Mouse (Mus musculus) heart, embryonic 13.5 days (tissue): ENCODE data around the gene Kptn. TPM values are rescaled to one million over a fixed set of nuclear protein-coding genes. Genes with fewer than 3 reads are reported as not detected.

ENCODE experiments used
- ATAC-seq: fragments of 200-750 bp; cut with Nextera tagmentation; 2 replicates; pipeline ENCODE4 v1.8.0; 2017; ENCODE audit warnings: moderate TSS enrichment; ENCODE audit not compliant: insufficient number of reproducible peaks, low FRiP score, low TSS enrichment; ENCODE audit errors: extremely low read depth
- H3K27ac ChIP-seq: fragments of 300-500 bp; sonication (generic); replicated peaks from 2 replicates; pipeline ENCODE4 v1.5.1; 2015; ENCODE audit warnings: moderate library complexity, mild to moderate bottlenecking, inconsistent platforms
- H3K27me3 ChIP-seq: fragments of 300-500 bp; sonication (generic); replicated peaks from 2 replicates; pipeline ENCODE4 v1.6.1; 2015; ENCODE audit warnings: mild to moderate bottlenecking, inconsistent platforms
- H3K36me3 ChIP-seq: fragments of 300-500 bp; sonication (generic); 2 replicates; pipeline ENCODE4 v1.6.1; 2015; ENCODE audit warnings: mild to moderate bottlenecking, inconsistent platforms
- H3K4me1 ChIP-seq: fragments of 300-500 bp; sonication (generic); 2 replicates; pipeline ENCODE4 v1.6.1; 2015; ENCODE audit warnings: inconsistent platforms
- H3K4me2 ChIP-seq: fragments of 300-500 bp; sonication (generic); 2 replicates; pipeline ENCODE4 v1.6.1; 2015; ENCODE audit warnings: inconsistent platforms, mild to moderate bottlenecking, moderate library complexity
- H3K4me3 ChIP-seq: fragments of 300-500 bp; sonication (generic); 2 replicates; pipeline ENCODE4 v1.5.1; 2015; ENCODE audit warnings: moderate library complexity, mild to moderate bottlenecking, inconsistent platforms
- H3K9ac ChIP-seq: fragments of 300-500 bp; sonication (generic); 2 replicates; pipeline ENCODE4 v1.6.1; 2015; ENCODE audit warnings: inconsistent platforms, mild to moderate bottlenecking, moderate library complexity
- H3K9me3 ChIP-seq: fragments of 300-500 bp; sonication (generic); 2 replicates; pipeline ENCODE4 v1.6.1; 2016; ENCODE audit warnings: inconsistent platforms
- WGBS: fragments of 180-500 bp; shearing (Covaris S2); methylation state at CpG from one replicate; pipeline ENCODE4 v1.1.7; 2015; ENCODE audit warnings: mixed read lengths; 5-methylcytosine and 5-hydroxymethylcytosine counted together
- polyA plus RNA-seq: library from polyadenylated mRNA; unstranded; fragments of >200 nt; fragmentation: Nextera tagmentation; extraction: Ambion mirVana; gene quantifications from 2 replicates; pipeline ENCODE4 v1.2.1, GENCODE M21; 2015

Kptn gene
- polyA plus RNA-seq, 1 experiment from 2014 or later: 31.8 TPM

DNA sequence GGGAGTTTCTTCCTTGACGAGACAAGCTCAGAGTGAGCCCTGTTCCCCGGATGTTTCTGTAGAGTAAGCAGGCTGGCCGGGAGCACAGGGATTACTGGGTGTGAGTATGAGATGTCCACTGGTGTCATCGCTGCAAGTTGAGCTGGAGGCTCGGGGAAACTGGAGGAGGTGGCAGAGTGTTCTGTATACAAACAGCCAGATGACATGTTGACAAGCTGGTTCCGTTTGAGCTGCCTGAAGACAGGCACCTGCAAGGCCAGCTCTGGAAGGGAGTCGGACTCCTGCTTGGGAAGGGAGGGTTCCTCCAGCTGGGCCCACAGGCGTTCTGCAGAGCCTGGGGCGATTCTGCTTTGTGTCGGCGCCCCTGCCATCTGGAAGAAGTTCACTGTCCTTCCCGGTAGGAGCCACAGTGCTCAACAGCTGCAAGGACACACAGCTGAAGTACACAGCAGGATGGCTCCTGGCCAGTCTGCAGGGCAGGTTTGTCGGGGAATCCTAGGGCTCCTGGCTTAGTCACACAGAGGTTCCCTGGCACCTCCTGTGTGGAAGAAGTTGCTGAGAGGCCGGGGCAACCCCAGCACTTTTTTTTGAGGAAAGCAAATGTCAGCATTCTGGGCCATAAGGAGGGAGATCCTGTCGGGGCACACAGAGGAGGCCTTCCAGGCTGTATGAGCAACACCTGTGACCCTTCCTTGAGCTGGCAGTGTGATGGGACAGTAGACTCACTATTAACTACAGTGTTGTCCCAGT is 17.8 kb upstream of the Kptn start:
- peaks cover 51% of the 10 kb centered on the region for H3K36me3 ChIP-seq
- no peak overlapping the region for H3K4me2 ChIP-seq
- H3K27ac ChIP-seq: no peak overlapping the region
- 76% methylated on average over 15 of the region's 15 CpGs for WGBS
- no peaks in the 10 kb centered on the region for H3K27me3 ChIP-seq
- no peaks in the 10 kb centered on the region for H3K9me3 ChIP-seq
- no peak for ATAC-seq
- 0 out of 2 replicates have a peak overlapping the region, but pooled peaks have one; percentile 6 for H3K9ac ChIP-seq
- H3K4me3 ChIP-seq: no peak overlapping the region
- peaks cover 43% of the 10 kb centered on the region for H3K4me1 ChIP-seq

DNA sequence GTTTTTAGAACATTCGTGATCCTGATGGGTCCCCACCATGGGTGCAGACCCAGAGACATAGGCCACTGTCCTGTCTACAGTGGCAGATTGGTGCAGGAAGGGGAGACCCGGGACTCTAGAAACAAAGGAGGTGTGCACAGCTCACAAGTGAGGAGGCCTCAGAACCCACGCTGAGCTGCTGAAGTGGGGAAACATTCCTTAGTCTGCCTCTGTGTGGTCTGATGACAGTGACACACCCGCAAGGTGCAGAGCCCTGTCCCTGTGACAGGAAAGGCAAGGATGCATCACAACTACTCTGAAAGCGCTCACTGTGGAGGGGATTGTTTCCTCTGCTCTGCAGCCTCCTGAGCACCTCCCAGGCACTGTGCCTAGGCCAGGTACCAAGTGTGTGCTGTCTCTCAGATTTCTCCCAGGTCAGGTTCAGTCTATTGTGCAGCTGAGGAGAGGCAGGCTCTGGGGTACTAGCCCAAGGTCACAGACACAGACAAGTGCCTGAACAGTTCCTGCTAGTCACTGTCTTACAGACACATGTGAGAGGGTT is 16.9 kb upstream of the Kptn start:
- no peak overlapping the region for H3K4me3 ChIP-seq
- H3K36me3 ChIP-seq: peaks cover 60% of the 10 kb centered on the region
- H3K27me3 ChIP-seq: no peaks in the 10 kb centered on the region
- no peak overlapping the region for H3K4me2 ChIP-seq
- H3K4me1 ChIP-seq: peaks cover 40% of the 10 kb centered on the region
- no peak overlapping the region for H3K27ac ChIP-seq
- 89% methylated on average over 5 of the region's 5 CpGs for WGBS
- H3K9ac ChIP-seq: peak overlapping the region; percentile 21
- no peaks in the 10 kb centered on the region for H3K9me3 ChIP-seq
- ATAC-seq: no peak

DNA sequence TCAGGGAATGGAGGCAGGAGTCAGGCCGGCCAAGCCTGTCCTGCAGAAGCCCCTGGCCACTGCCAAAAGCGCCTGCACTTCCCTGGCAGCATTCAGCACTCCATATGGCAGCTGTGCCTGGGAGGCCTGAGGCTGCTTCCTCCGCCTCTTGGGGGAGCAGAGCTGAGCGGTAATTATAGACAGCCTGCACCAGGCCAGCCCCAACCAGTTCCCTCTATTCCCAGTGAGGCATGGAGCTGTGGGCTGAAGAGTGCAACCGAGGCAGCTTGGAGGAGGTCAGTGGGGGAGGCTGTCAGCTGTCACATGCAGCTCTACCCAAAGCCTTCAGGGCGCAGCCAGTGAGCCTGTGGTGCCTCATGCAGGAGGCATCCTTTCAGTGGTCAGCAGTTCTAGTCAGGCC is 15.9 kb upstream of the Kptn start:
- Histone ChIP-seq H3K9me3 (no peaks in the 10 kb centered on the region), H3K4me1 (peaks cover 40% of the 10 kb centered on the region), H3K27ac (no peak overlapping the region), H3K36me3 (peaks cover 70% of the 10 kb centered on the region), H3K4me2 (no peak overlapping the region), H3K4me3 (no peak overlapping the region), H3K27me3 (no peaks in the 10 kb centered on the region), H3K9ac (peak overlapping the region; percentile 33; the same call in 1 of the 2 replicates)
- ATAC-seq: no peak
- WGBS: 65% methylated on average over 6 of the region's 6 CpGs

DNA sequence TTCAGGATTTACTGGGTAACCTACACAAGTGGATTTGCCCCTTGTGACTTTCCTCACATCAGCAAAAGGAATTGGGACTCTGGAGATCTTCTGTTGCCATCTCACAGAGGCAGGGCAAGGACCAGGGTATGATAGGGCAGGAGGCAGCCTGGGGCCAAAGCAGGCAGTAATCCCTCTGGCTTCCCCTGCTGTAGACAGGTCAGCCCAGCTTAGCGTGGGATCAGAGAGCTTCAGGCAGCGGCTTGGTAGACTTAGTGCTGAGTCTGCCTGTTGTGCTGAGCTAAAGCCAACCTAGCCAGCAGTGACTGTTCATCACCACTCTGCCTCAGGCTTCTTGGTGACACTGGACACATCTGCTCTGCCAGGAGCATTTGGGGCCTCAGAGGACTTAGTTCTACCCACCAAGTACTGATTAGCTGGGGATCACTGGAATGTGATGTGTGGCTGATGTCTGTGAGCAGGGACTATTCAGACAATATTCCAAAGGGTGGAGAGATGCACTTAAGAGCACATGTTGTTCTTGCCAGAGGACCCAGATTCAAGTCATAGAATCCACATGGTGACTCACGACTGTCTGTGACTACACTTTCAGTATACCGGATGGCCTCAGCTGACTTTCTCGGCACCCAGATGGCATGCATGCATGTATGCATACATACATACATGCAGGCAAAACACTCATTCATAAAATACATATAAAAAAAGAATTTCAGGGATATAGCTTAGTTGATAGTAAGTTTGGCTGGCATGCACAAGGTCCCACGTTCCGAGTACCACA is 14.9 kb upstream of the Kptn start:
- Histone ChIP-seq H3K27me3 (no peaks in the 10 kb centered on the region), H3K36me3 (peaks cover 80% of the 10 kb centered on the region), H3K27ac (no peak overlapping the region), H3K9ac (0 out of 2 replicates have a peak overlapping the region, but pooled peaks have one; percentile 38), H3K4me3 (no peak overlapping the region), H3K9me3 (no peaks in the 10 kb centered on the region), H3K4me1 (peaks cover 32% of the 10 kb centered on the region), H3K4me2 (no peak overlapping the region)
- no peak for ATAC-seq
- 88% methylated on average over 7 of the region's 7 CpGs for WGBS

DNA sequence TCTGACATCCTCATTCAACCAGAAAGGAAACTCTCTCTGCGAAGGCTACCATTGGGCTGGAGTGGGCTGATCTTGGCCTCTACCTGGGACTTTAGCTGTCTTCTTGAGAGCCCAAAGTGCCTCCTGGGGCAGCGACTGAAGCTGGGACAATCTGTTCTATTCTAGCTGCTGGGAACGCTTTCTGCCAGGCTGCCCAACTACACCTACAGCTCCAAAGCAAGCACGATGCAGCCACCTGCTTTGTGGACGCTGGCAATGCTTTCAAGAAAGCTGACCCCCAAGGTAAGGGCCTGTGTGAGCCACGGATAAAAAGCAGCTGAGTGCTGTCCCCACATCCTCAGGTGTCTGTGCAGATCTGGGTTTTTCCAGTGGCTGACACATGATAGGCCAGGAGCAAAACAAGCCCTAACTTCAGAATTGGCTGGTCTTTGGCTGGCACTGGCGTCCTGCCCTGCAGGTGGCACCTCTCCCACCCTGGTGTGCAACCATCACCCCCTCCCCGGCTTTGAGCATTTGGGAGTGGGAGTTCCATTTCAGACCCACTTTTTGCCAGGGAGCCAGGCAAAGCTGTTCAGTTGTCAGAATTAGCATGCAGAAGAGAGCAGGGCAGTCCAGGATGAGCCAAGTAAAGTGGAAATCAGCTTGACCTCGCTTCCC is 10.7 kb upstream of the Kptn start:
- Histone ChIP-seq H3K9ac (no peak overlapping the region), H3K27ac (no peak overlapping the region), H3K4me3 (no peak overlapping the region), H3K27me3 (no peaks in the 10 kb centered on the region), H3K4me1 (no peaks in the 10 kb centered on the region), H3K9me3 (no peaks in the 10 kb centered on the region), H3K4me2 (no peak overlapping the region), H3K36me3 (peaks cover 96% of the 10 kb centered on the region)
- 89% methylated on average over 9 of the region's 9 CpGs for WGBS
- ATAC-seq: no peak

DNA sequence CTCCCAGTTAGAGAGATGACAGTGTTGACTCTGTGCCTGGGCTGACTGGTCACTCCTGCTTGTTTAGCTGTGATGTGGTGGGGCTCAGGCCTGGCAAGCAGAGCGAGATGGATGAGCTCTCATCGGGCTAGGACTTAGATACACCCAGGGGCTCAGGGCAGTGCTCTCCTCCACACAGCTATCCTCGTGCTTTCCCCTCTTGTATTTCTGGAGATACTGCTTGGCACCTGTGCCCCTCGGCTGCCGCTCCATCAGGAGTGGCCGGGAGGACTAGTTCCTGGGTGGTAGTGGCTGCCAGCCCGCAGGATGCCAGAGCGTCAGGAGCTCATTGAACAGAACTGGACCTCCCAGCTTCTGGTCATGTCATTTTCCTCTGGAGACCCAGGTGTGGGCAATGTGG is 9.5 kb upstream of the Kptn start:
- Histone ChIP-seq H3K9me3 (no peaks in the 10 kb centered on the region), H3K27ac (no peak overlapping the region), H3K4me1 (no peaks in the 10 kb centered on the region), H3K4me2 (no peak overlapping the region), H3K4me3 (no peak overlapping the region), H3K36me3 (peaks cover 96% of the 10 kb centered on the region), H3K9ac (no peak overlapping the region), H3K27me3 (no peaks in the 10 kb centered on the region)
- WGBS: 93% methylated on average over 8 of the region's 8 CpGs
- no peak for ATAC-seq

DNA sequence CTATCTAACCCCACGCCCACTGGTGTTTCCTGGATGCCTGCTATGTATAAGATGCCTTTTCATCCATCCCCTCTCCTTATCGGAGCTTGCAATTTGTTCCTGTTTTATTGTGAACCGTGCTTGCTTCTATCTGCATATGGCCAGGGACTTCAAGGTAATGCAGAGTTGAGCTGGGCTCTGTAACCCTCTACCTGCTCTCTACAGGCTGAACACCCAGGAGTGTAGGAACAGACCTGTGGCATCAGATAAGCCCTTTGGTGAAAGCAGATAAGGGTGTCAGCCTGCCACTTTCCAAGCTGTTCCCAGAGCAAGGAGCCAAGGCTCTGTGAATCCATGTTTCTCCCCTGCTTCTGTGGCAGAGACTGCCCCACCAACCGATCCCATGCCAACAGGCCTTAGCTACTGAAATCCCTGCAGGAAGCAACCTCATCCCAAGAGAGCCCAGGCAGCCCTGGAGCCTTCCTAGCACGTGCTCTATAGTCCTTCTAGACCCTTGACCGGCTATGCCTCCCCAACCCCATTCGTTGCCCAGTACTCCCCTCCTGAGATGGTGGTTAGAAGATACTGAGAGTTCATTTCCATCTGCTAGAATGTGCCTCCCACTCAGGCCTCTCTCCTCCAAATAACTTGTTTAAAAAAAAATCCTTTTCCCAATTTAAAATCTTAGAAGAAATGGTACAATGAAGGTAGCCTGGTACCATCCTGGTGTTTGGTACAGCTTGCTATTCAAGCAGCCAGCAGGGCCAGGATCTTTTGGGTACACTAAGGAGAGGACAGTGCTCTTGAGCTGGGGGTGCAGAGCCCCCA is 8.2 kb upstream of the Kptn start:
- no peaks in the 10 kb centered on the region for H3K9me3 ChIP-seq
- no peak overlapping the region for H3K27ac ChIP-seq
- H3K27me3 ChIP-seq: no peaks in the 10 kb centered on the region
- no peaks in the 10 kb centered on the region for H3K4me1 ChIP-seq
- H3K4me2 ChIP-seq: no peak overlapping the region
- H3K36me3 ChIP-seq: peaks cover 98% of the 10 kb centered on the region
- WGBS: 87% methylated on average over 7 of the region's 7 CpGs
- H3K4me3 ChIP-seq: no peak overlapping the region
- H3K9ac ChIP-seq: no peak overlapping the region
- ATAC-seq: no peak

DNA sequence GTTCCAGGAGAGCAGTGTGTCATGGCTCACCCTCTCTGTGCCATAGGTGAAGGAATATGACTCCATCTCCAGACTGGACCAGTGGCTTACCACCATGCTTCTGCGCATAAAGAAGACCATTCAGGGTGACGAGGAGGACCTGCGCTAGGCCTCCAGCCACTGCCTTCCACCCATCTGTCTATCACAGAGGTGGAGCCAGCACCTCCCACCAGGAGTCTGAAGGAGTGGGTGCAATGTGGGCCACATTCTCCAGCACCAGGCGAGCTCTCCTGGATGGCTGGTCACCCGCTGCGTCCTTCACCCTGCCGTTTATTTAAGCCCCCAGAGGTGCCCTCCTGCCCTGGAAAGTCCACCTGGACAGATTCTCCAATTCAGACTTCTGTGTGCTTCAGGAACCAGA is 3.3 kb upstream of the Kptn start:
- H3K4me3 ChIP-seq: no peak overlapping the region
- no peak overlapping the region for H3K27ac ChIP-seq
- peaks cover 66% of the 10 kb centered on the region for H3K36me3 ChIP-seq
- no peak for ATAC-seq
- WGBS: 93% methylated on average over 7 of the region's 7 CpGs
- H3K4me2 ChIP-seq: no peak overlapping the region
- H3K4me1 ChIP-seq: peaks cover 11% of the 10 kb centered on the region
- no peak overlapping the region for H3K9ac ChIP-seq
- no peaks in the 10 kb centered on the region for H3K9me3 ChIP-seq
- H3K27me3 ChIP-seq: no peaks in the 10 kb centered on the region

DNA sequence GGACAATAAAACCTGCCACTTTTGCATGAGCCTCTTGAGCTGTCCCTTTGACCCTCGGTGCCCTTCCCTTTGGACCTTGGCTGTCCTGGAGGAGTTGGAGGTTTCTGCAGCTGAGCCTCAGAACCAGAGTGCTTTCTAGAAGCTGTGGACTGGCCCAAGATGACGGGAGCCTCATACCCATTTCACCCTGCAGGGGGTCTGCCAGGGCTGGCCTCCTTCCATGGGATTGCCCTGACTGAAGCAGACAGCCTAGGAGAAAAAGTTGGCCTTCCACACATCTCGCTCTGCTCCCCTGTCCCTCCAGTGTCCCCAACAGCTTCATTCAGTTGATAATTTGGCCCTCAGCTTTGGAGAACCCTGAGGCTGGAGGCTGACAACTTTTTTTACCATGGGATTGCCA is 2.6 kb upstream of the Kptn start:
- no peak overlapping the region for H3K4me3 ChIP-seq
- H3K36me3 ChIP-seq: peaks cover 59% of the 10 kb centered on the region
- no peak overlapping the region for H3K9ac ChIP-seq
- no peaks in the 10 kb centered on the region for H3K27me3 ChIP-seq
- 89% methylated on average over 3 of the region's 3 CpGs for WGBS
- no peak overlapping the region for H3K4me2 ChIP-seq
- no peak for ATAC-seq
- H3K27ac ChIP-seq: no peak overlapping the region
- no peaks in the 10 kb centered on the region for H3K9me3 ChIP-seq
- H3K4me1 ChIP-seq: peaks cover 11% of the 10 kb centered on the region

DNA sequence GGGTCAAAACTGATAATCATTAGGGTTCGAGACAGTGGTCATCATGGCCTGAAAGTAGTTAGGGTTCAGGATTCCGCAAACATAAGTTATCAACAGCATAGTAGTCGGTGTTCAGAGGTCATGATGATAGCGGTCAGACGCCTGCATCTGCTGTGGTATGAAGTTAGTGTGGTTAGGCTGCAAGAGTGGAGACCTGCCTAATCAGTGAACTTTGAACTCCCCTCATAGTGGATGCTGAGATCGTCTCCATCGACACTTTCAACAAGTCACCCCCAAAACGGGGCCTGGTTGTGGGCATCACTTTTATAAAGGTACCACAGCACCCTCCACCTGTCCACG is 536 bp downstream of the Kptn start:
- H3K4me2 ChIP-seq: peak overlapping the region; percentile 73
- H3K4me3 ChIP-seq: peak overlapping the region; percentile 85
- WGBS: 39% methylated on average over 9 of the region's 9 CpGs
- H3K27me3 ChIP-seq: no peaks in the 10 kb centered on the region
- no peaks in the 10 kb centered on the region for H3K9me3 ChIP-seq
- H3K4me1 ChIP-seq: peaks cover 11% of the 10 kb centered on the region
- H3K27ac ChIP-seq: no peak overlapping the region; the same call in 1 of the 2 replicates
- no peak for ATAC-seq
- H3K36me3 ChIP-seq: peaks cover 41% of the 10 kb centered on the region
- H3K9ac ChIP-seq: peak overlapping the region; percentile 91

DNA sequence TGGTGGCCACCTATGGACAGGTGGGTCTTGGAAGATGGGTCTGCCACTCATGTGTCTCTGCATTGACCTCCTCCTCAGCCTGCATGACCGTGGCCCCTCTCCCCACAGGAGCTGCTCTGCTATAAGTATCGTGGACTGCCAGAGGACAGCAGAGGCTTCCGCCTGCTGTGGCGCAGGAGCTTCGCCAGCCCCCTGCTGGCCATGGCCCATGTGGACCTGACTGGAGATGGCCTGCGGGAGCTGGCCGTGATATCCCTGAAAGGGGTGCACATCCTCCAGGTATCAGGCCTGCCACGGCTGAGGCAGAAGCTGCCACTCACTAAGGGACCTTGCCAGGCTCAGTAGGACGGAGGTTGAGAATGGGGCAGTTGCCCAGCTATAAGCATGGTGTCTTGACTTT is 6.1 kb downstream of the Kptn start:
- no peak for ATAC-seq
- Histone ChIP-seq H3K27me3 (peaks cover 6% of the 10 kb centered on the region), H3K27ac (no peak overlapping the region), H3K9ac (no peak overlapping the region), H3K4me2 (no peak overlapping the region), H3K4me1 (peaks cover 28% of the 10 kb centered on the region), H3K36me3 (peaks cover 41% of the 10 kb centered on the region), H3K9me3 (no peaks in the 10 kb centered on the region), H3K4me3 (no peak overlapping the region)
- WGBS: 85% methylated on average over 9 of the region's 9 CpGs
